Mouse (Mus musculus): Measurements from ENCODE around the gene Ak5. TPM values are rescaled to one million over a fixed set of nuclear protein-coding genes. Genes with fewer than 3 reads are reported as not detected.

Ak5 gene
- total and polyA plus RNA-seq, 3 experiments = 0.13 to 0.79 (median 0.23) TPM

- H3K9me3 ChIP-seq (replicated peaks; ENCODE audit: low read length) = no peaks in the 10 kb centered on the region
- no peak overlapping the region for H3K4me2 ChIP-seq (ENCODE audit: insufficient read depth, low read depth, poor library complexity, severe bottlenecking)
- H3K27ac ChIP-seq (ENCODE audit: insufficient read depth, low read depth) = no peak overlapping the region
- no peaks in the 10 kb centered on the region for H3K27me3 ChIP-seq (replicated peaks)
- H3K4me1 ChIP-seq (ENCODE audit: control insufficient read depth in 1 of 2, insufficient read depth in 2 of 2) = peaks cover 4 to 10% of the 10 kb centered on the region in 2 experiments
- H3K79me2 ChIP-seq (replicated peaks; ENCODE audit: control insufficient read depth, extremely low read depth, insufficient read depth, poor library complexity, severe bottlenecking) = no peaks in the 10 kb centered on the region
- in situ Hi-C loops (cut with MboI; ENCODE audit: low pct_ligation_motif_present, low pct_unique_long_range_greater_than_20kb, low sequenced_read_pairs) = no loop called here
- dilution Hi-C loops (cut with MboI; ENCODE audit: extremely low pct_ligation_motif_present, extremely low pct_unique_long_range_greater_than_20kb, low sequenced_read_pairs) = no loop called here
- no peak for DNase-seq (ENCODE audit: extremely low read depth)
- TF ChIP-seq USF1 (IDR thresholded peaks at IDR 0.05; ENCODE audit: low read depth, low read length) = no peak
- no peak for TF ChIP-seq JUND (conservative IDR thresholded peaks at IDR 0.05; ENCODE audit: low read depth, low read length)
- no peak for TF ChIP-seq MAX (IDR thresholded peaks at IDR 0.05; ENCODE audit: low read length)
- no peak for TF ChIP-seq CHD2 (IDR thresholded peaks at IDR 0.05; ENCODE audit: low read length)
- TF ChIP-seq RCOR1 (conservative IDR thresholded peaks at IDR 0.05; ENCODE audit: low read depth, low read length) = no peak
- no peak for TF ChIP-seq RAD21 (IDR thresholded peaks at IDR 0.05; ENCODE audit: low read depth, low read length)
- TF ChIP-seq MXI1 (IDR thresholded peaks at IDR 0.05; ENCODE audit: low read depth, low read length) = no peak
- no peak for TF ChIP-seq IRF4 (IDR thresholded peaks at IDR 0.05; ENCODE audit: low read depth, low read length)
- TF ChIP-seq SIN3A (IDR thresholded peaks at IDR 0.05; ENCODE audit: low read length) = no peak
- TF ChIP-seq ETS1 (conservative IDR thresholded peaks at IDR 0.05; ENCODE audit: low read depth, low read length) = no peak
- TF ChIP-seq MEF2A (IDR thresholded peaks at IDR 0.05; ENCODE audit: borderline replicate concordance, low read depth, low read length) = no peak
- TF ChIP-seq CHD1 (IDR thresholded peaks at IDR 0.05; ENCODE audit: low read depth, low read length) = no peak
- TF ChIP-seq EP300 (IDR thresholded peaks at IDR 0.05; ENCODE audit: low read length) = no peak
- TF ChIP-seq ELF1 (IDR thresholded peaks at IDR 0.05; ENCODE audit: low read depth, low read length) = no peak
- H3K9ac ChIP-seq (ENCODE audit: insufficient read depth, low read depth) = no peak overlapping the region
- no peak overlapping the region for H3K4me3 ChIP-seq (replicated peaks in 1 of 3; ENCODE audit: low read depth in 2 of 3, low read length in 2 of 3, poor library complexity in 1 of 3)
- no peaks in the 10 kb centered on the region for H3K36me3 ChIP-seq (replicated peaks in 1 of 2; ENCODE audit: control insufficient read depth in 1 of 2, insufficient read depth in 1 of 2, low read length in 1 of 2)
These were observed 90.9 kb downstream of the Ak5 start for GRCm38 (mm10) chr3:152577273-152577672.

DNA sequence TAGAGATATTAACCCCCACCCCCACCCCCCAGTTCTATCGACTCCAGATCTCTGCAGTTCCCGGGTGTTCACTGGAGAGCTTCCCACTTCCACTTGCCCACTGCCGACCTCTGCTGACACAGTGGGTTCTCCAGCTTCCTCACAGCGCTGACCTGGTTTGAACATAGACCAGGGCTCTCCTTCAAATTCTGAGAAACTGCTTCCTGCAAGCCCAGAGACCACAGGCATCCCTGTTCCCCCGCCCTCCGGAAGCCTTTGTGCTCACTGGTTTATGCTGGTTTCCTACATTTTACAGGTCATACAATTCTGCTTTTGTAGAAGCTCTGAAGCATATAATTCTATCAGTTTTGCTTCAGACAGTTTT lies 98.9 kb downstream of the Ak5 start:
- H3K79me2 ChIP-seq (replicated peaks; ENCODE audit: control insufficient read depth, extremely low read depth, insufficient read depth, poor library complexity, severe bottlenecking) = no peaks in the 10 kb centered on the region
- H3K27me3 ChIP-seq (replicated peaks) = no peaks in the 10 kb centered on the region
- H3K27ac ChIP-seq (ENCODE audit: insufficient read depth, low read depth) = no peak overlapping the region
- H3K4me1 ChIP-seq (ENCODE audit: control insufficient read depth in 1 of 2, insufficient read depth in 2 of 2) = no peaks in the 10 kb centered on the region
- H3K36me3 ChIP-seq (replicated peaks in 1 of 2; ENCODE audit: control insufficient read depth in 1 of 2, insufficient read depth in 1 of 2, low read length in 1 of 2) = no peaks in the 10 kb centered on the region
- in situ Hi-C loops (cut with MboI; ENCODE audit: low pct_ligation_motif_present, low pct_unique_long_range_greater_than_20kb, low sequenced_read_pairs) = no loop called here
- DNase-seq (ENCODE audit: extremely low read depth) = no peak
- H3K4me2 ChIP-seq (ENCODE audit: insufficient read depth, low read depth, poor library complexity, severe bottlenecking) = no peak overlapping the region
- TF ChIP-seq ZC3H11A (IDR thresholded peaks at IDR 0.05; ENCODE audit: low read depth, low read length) (no peak), ELF1 (IDR thresholded peaks at IDR 0.05; ENCODE audit: low read depth, low read length) (no peak), POLR2A (IDR thresholded peaks at IDR 0.05; ENCODE audit: low read depth, low read length) (no peak), ZMIZ1 (IDR thresholded peaks at IDR 0.05; ENCODE audit: low read depth, low read length) (no peak), NRF1 (IDR thresholded peaks at IDR 0.05; ENCODE audit: low read depth, low read length) (no peak)
- no peak overlapping the region for H3K4me3 ChIP-seq (replicated peaks in 1 of 3; ENCODE audit: low read depth in 2 of 3, low read length in 2 of 3, poor library complexity in 1 of 3)
- H3K9me3 ChIP-seq (replicated peaks; ENCODE audit: low read length) = no peaks in the 10 kb centered on the region
- H3K9ac ChIP-seq (ENCODE audit: insufficient read depth, low read depth) = no peak overlapping the region
- dilution Hi-C loops (cut with MboI; ENCODE audit: extremely low pct_ligation_motif_present, extremely low pct_unique_long_range_greater_than_20kb, low sequenced_read_pairs) = no loop called here

Data from CH12.LX (cell line).